Mouse (Mus musculus) liver, embryonic 13.5 days (tissue): ENCODE results near the gene Gabarapl1. TPM values are rescaled to one million over a fixed set of nuclear protein-coding genes. Genes with fewer than 3 reads are reported as not detected.
A peak's percentile ranks its signal among the peaks of the same experiment; 100 is the strongest.

ENCODE experiments used
- ATAC-seq: fragments of 200-750 bp; cut with Nextera tagmentation; 2 replicates; pipeline ENCODE4 v1.8.0; 2017; ENCODE audit warnings: low read depth, mild to moderate bottlenecking, moderate number of reproducible peaks, moderate library complexity
- DNase-seq: peaks from one replicate; pipeline ENCODE4 v3.0.0; 2022
- H3K27ac ChIP-seq: fragments of 300-500 bp; sonication (generic); 2 replicates; pipeline ENCODE4 v1.5.1; 2015; ENCODE audit warnings: moderate library complexity, mild to moderate bottlenecking, inconsistent platforms
- H3K27me3 ChIP-seq: fragments of 300-500 bp; sonication (generic); 2 replicates; pipeline ENCODE4 v1.6.1; 2015; ENCODE audit warnings: mild to moderate bottlenecking, inconsistent platforms
- H3K36me3 ChIP-seq: fragments of 300-500 bp; sonication (generic); 2 replicates; pipeline ENCODE4 v1.6.1; 2015; ENCODE audit warnings: mild to moderate bottlenecking, inconsistent platforms
- H3K4me1 ChIP-seq: fragments of 300-500 bp; sonication (generic); replicated peaks from 2 replicates; pipeline ENCODE4 v1.6.1; 2015; ENCODE audit warnings: inconsistent platforms
- H3K4me2 ChIP-seq: fragments of 300-500 bp; sonication (generic); 2 replicates; pipeline ENCODE4 v1.6.1; 2015; ENCODE audit warnings: inconsistent platforms, mild to moderate bottlenecking, moderate library complexity
- H3K4me3 ChIP-seq: fragments of 300-500 bp; sonication (generic); replicated peaks from 2 replicates; pipeline ENCODE4 v1.5.1; 2015; ENCODE audit warnings: mild to moderate bottlenecking, inconsistent platforms
- H3K9ac ChIP-seq: fragments of 300-500 bp; sonication (generic); 2 replicates; pipeline ENCODE4 v1.6.1; 2015; ENCODE audit warnings: mild to moderate bottlenecking, inconsistent platforms
- H3K9me3 ChIP-seq: fragments of 300-500 bp; sonication (generic); replicated peaks from 2 replicates; pipeline ENCODE4 v1.6.1; 2016; ENCODE audit warnings: inconsistent platforms
- WGBS: fragments of 180-500 bp; shearing (Covaris S2); methylation state at CpG from one replicate; pipeline ENCODE4 v1.1.7; 2015; ENCODE audit not compliant: insufficient replicate concordance; 5-methylcytosine and 5-hydroxymethylcytosine counted together
- polyA plus RNA-seq: library from polyadenylated mRNA; unstranded; fragments of >200 nt; fragmentation: Nextera tagmentation; extraction: Ambion mirVana; gene quantifications from 2 replicates; pipeline ENCODE4 v1.2.1, GENCODE M21; 2015

The Gabarapl1 gene
- polyA plus RNA-seq, 1 experiment from 2014 or later: 35.4 TPM

- peaks cover 25% of the 10 kb centered on the region for H3K4me1 ChIP-seq
- peaks cover 51% of the 10 kb centered on the region for H3K36me3 ChIP-seq
- H3K4me3 ChIP-seq: no peak overlapping the region
- no peaks in the 10 kb centered on the region for H3K27me3 ChIP-seq
- H3K4me2 ChIP-seq: no peak overlapping the region
- 83% methylated on average over 6 of the region's 6 CpGs for WGBS
- H3K27ac ChIP-seq: no peak overlapping the region
- H3K9ac ChIP-seq: no peak overlapping the region
- ATAC-seq: no peak
- no peak for DNase-seq
- H3K9me3 ChIP-seq: no peaks in the 10 kb centered on the region
Measured at GRCm38 (mm10) chr6:129538555-129538954, 5.6 kb downstream of the Gabarapl1 start.

GRCm38 (mm10) chr6:129541931-129542330, 9.0 kb downstream of the Gabarapl1 start:
- Histone ChIP-seq H3K36me3 (peaks cover 51% of the 10 kb centered on the region), H3K9ac (no peak overlapping the region), H3K4me3 (no peak overlapping the region), H3K9me3 (no peaks in the 10 kb centered on the region), H3K27ac (no peak overlapping the region), H3K4me2 (no peak overlapping the region), H3K27me3 (no peaks in the 10 kb centered on the region), H3K4me1 (0 out of 2 replicates have a peak, but pooled peaks cover 1% of the 10 kb centered on the region)
- no peak for DNase-seq
- 82% methylated on average over 9 of the region's 9 CpGs for WGBS
- no peak for ATAC-seq

DNA sequence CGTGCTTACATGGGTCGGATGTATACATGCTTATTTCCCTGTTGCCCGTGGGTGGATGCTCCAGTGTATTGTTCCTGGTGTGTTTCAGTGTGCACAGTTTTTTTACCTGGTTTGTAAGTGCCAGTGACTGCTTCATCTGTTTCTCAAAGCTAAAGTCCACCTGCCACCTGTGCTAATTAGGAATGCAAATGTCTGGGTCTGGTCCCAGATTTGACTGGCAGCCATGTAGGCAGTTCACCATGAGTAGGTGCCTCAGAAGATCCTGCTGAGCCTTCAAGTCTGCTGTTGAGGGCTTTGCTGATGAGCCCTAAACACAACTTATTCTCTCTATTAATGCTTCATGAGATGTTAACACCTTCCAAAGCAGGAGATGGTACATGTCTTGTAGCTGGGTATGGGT, 9.6 kb downstream of the Gabarapl1 start:
- H3K36me3 ChIP-seq: peaks cover 48% of the 10 kb centered on the region
- H3K4me3 ChIP-seq: no peak overlapping the region
- 84% methylated on average over 3 of the region's 3 CpGs for WGBS
- no peak for DNase-seq
- no peaks in the 10 kb centered on the region for H3K27me3 ChIP-seq
- no peak overlapping the region for H3K9ac ChIP-seq
- H3K4me1 ChIP-seq: no peaks in the 10 kb centered on the region
- no peak for ATAC-seq
- no peak overlapping the region for H3K27ac ChIP-seq
- no peaks in the 10 kb centered on the region for H3K9me3 ChIP-seq
- H3K4me2 ChIP-seq: no peak overlapping the region

DNA sequence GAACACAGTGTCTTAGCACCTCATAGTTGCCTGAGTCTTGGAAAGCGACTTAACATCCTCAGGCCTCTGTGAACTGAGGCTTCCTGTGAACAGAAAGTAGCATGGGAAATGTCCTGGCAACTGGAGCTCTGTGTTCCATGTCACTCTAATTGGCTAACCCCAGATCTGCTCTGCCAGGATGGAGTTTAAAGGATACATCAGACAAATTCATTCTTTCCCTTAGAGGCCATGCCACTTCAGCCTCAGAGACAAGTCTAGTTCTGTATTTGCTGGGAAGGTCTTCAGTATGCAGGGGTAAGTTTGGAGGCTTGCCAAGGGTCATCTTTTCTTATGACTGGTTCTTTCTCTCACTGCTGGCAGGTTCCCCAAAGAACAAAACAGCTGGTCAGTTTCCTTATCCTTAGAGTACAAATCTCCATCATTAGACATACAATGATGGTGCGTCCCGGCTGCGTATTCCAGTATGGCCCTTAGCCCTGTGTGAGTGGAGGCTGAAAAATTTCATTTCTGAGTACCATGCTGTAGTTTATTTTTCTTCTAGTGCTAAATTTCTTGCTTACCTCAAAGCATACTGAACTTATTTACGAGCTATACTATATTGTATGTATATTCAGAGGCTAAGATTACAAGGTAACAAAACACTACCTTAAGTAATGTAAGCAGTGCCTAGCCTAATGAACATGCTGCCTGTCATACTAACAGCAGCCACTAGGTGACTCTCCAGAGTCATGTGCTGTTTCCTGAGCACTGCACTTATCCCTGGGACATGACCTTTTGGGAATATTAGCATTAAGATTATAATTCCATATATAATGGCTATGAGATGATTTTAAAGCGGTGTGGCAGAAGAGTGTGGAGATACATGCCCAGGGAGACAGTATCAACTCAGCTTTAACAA, 11.0 kb downstream of the Gabarapl1 start:
- Histone ChIP-seq H3K36me3 (peaks cover 34% of the 10 kb centered on the region), H3K4me1 (no peaks in the 10 kb centered on the region), H3K9me3 (no peaks in the 10 kb centered on the region), H3K27me3 (no peaks in the 10 kb centered on the region), H3K9ac (no peak overlapping the region), H3K4me2 (no peak overlapping the region), H3K27ac (no peak overlapping the region), H3K4me3 (no peak overlapping the region)
- peak; percentile 73 for ATAC-seq
- no peak for DNase-seq
- WGBS: 67% methylated on average over 6 of the region's 6 CpGs

DNA sequence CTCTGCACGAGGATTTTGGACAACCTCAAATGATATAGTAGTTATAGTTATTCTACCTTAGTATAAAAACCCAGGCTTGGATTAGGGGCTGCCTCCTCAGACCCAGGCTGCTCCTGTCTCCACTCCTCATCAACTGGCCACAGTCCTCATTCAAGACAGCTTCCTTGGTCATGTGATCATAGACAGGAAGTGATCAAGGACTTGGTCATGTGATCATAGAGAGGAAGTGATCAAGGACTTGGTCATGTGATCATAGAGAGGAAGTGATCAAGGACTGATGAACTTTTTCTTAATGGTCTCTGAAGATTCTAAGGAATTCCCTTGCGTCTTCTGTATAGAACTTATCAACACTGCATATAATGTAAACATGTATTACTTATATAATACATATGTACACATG, 14.3 kb downstream of the Gabarapl1 start:
- ATAC-seq (no peak), DNase-seq (no peak)
- WGBS: 72% methylated on average over 2 of the region's 2 CpGs

GRCm38 (mm10) chr6:129548009-129548408, 15.0 kb downstream of the Gabarapl1 start:
- Histone ChIP-seq H3K27me3 (no peaks in the 10 kb centered on the region), H3K4me2 (no peak overlapping the region), H3K4me3 (no peak overlapping the region), H3K36me3 (no peaks in the 10 kb centered on the region), H3K9me3 (no peaks in the 10 kb centered on the region), H3K27ac (no peak overlapping the region), H3K9ac (no peak overlapping the region), H3K4me1 (no peaks in the 10 kb centered on the region)
- WGBS: 37% methylated on average over 3 of the region's 3 CpGs
- DNase-seq: no peak
- no peak for ATAC-seq

More for the DNA sequence above, 14.3 kb downstream of the Gabarapl1 start:
- no peak overlapping the region for H3K4me3 ChIP-seq
- H3K36me3 ChIP-seq: peaks cover 2% of the 10 kb centered on the region; the same call in 1 of the 2 replicates
- H3K4me2 ChIP-seq: no peak overlapping the region
- H3K9ac ChIP-seq: no peak overlapping the region
- H3K27ac ChIP-seq: no peak overlapping the region
- no peaks in the 10 kb centered on the region for H3K9me3 ChIP-seq
- no peaks in the 10 kb centered on the region for H3K27me3 ChIP-seq
- H3K4me1 ChIP-seq: no peaks in the 10 kb centered on the region

- Histone ChIP-seq H3K36me3 (no peaks in the 10 kb centered on the region), H3K4me2 (no peak overlapping the region), H3K4me3 (no peak overlapping the region), H3K4me1 (peaks cover 25% of the 10 kb centered on the region), H3K9me3 (no peaks in the 10 kb centered on the region), H3K27me3 (no peaks in the 10 kb centered on the region), H3K9ac (no peak overlapping the region), H3K27ac (peak overlapping the region; percentile 19; the same call in 1 of the 2 replicates)
- ATAC-seq (peak; percentile 92), DNase-seq (peak; percentile 24)
Measured at GRCm38 (mm10) chr6:129557298-129558023, 24.5 kb downstream of the Gabarapl1 start.

GRCm38 (mm10) chr6:129558946-129559640, 26.1 kb downstream of the Gabarapl1 start:
- no peak overlapping the region for H3K27ac ChIP-seq
- H3K9me3 ChIP-seq: no peaks in the 10 kb centered on the region
- 10% methylated on average over 12 of the region's 12 CpGs for WGBS
- no peak overlapping the region for H3K9ac ChIP-seq
- H3K4me3 ChIP-seq: no peak overlapping the region
- DNase-seq (peak; percentile 41), ATAC-seq (peak; percentile 58)
- H3K27me3 ChIP-seq: no peaks in the 10 kb centered on the region
- H3K4me2 ChIP-seq: no peak overlapping the region
- H3K4me1 ChIP-seq: peaks cover 25% of the 10 kb centered on the region
- H3K36me3 ChIP-seq: no peaks in the 10 kb centered on the region

- Histone ChIP-seq H3K9me3 (no peaks in the 10 kb centered on the region), H3K27me3 (no peaks in the 10 kb centered on the region), H3K4me1 (peaks cover 25% of the 10 kb centered on the region), H3K4me3 (no peak overlapping the region), H3K4me2 (no peak overlapping the region), H3K27ac (no peak overlapping the region), H3K9ac (no peak overlapping the region), H3K36me3 (no peaks in the 10 kb centered on the region)
- DNase-seq (no peak), ATAC-seq (no peak)
- WGBS: 41% methylated on average over 4 of the region's 4 CpGs
Measured at GRCm38 (mm10) chr6:129559641-129560027, 26.7 kb downstream of the Gabarapl1 start.

- H3K36me3 ChIP-seq: no peaks in the 10 kb centered on the region
- 24% methylated on average over 2 of the region's 2 CpGs for WGBS
- no peak overlapping the region for H3K27ac ChIP-seq
- H3K9me3 ChIP-seq: no peaks in the 10 kb centered on the region
- H3K27me3 ChIP-seq: no peaks in the 10 kb centered on the region
- no peak overlapping the region for H3K9ac ChIP-seq
- H3K4me1 ChIP-seq: no peaks in the 10 kb centered on the region
- no peak for DNase-seq
- no peak overlapping the region for H3K4me3 ChIP-seq
- ATAC-seq: no peak
- no peak overlapping the region for H3K4me2 ChIP-seq
Measured at GRCm38 (mm10) chr6:129565257-129565656, 32.3 kb downstream of the Gabarapl1 start.

DNA sequence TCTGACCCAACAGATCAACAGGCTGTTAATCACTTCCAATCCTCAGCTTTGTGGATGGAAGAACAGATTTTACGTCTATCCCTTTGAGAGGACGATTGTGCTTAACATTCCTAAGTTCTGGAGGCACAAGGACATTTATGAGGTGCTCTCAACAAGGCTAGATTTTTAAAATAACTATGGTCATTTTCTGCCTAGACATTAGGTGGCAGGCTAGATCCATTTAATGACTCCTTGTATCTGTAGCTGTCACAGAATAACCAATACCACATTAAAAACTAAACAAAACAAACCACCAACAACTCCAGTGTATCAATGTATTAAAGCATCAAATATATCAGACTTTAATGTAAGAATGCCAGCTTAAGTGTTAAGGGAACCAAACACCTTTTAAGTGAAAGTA, 42.4 kb downstream of the Gabarapl1 start:
- WGBS: 14% methylated on average over 2 of the region's 2 CpGs
- no peak for ATAC-seq

More for the DNA sequence above, 42.4 kb downstream of the Gabarapl1 start:
- H3K4me2 ChIP-seq: no peak overlapping the region
- H3K9ac ChIP-seq: no peak overlapping the region
- no peak for DNase-seq
- H3K27ac ChIP-seq: no peak overlapping the region
- H3K4me3 ChIP-seq: no peak overlapping the region
- no peaks in the 10 kb centered on the region for H3K9me3 ChIP-seq
- no peaks in the 10 kb centered on the region for H3K27me3 ChIP-seq
- H3K4me1 ChIP-seq: no peaks in the 10 kb centered on the region
- no peaks in the 10 kb centered on the region for H3K36me3 ChIP-seq
